Mouse (Mus musculus) cerebellum, adult 2 months (tissue): ENCODE data around the gene Sco1.

Source experiments
- CTCF ChIP-seq: fragments of 200-500 bp; IDR thresholded peaks from 2 replicates; pipeline ENCODE4 v1.5.1; 2011; ENCODE audit warnings: low read depth, mild to moderate bottlenecking, control low read depth, low read length, moderate library complexity, borderline replicate concordance; ENCODE audit not compliant: insufficient read depth
- POLR2A ChIP-seq: fragments of 200-500 bp; IDR thresholded peaks from 2 replicates; pipeline ENCODE4 v1.6.1; 2011; ENCODE audit warnings: low read length, control low read depth, borderline replicate concordance; ENCODE audit not compliant: insufficient read depth

GRCm38 (mm10) chr11:67019711-67020475, 32.6 kb upstream of the Sco1 start:
- TF ChIP-seq CTCF (no peak), POLR2A (no peak)
